Mouse (Mus musculus) heart, embryonic 12.5 days (tissue): ENCODE measurements at regions not wholly inside any gene's neighbourhood (a gene's known extent, or its start where the extent isn't known, plus 50 kb on each side); places are given as distances from the start of the nearest gene placed in this dataset.

Experiments used
- ATAC-seq: fragments of 200-750 bp; cut with Nextera tagmentation; 2 replicates; pipeline ENCODE4 v1.8.0; 2017; ENCODE audit warnings: moderate TSS enrichment, moderate library complexity; ENCODE audit not compliant: insufficient number of reproducible peaks, low FRiP score
- H3K27ac ChIP-seq: fragments of 300-500 bp; sonication (generic); 2 replicates; pipeline ENCODE4 v1.5.1; 2016; ENCODE audit warnings: mild to moderate bottlenecking, moderate library complexity; ENCODE audit not compliant: poor library complexity, severe bottlenecking
- H3K27me3 ChIP-seq: fragments of 300-500 bp; sonication (generic); replicated peaks from 2 replicates; pipeline ENCODE4 v1.6.1; 2016; ENCODE audit warnings: mild to moderate bottlenecking, moderate library complexity
- H3K36me3 ChIP-seq: fragments of 300-500 bp; sonication (generic); 2 replicates; pipeline ENCODE4 v1.6.1; 2016; ENCODE audit warnings: mild to moderate bottlenecking, moderate library complexity
- H3K4me1 ChIP-seq: fragments of 300-500 bp; sonication (generic); replicated peaks from 2 replicates; pipeline ENCODE4 v1.6.1; 2016; ENCODE audit warnings: mild to moderate bottlenecking
- H3K4me2 ChIP-seq: fragments of 300-500 bp; sonication (generic); 2 replicates; pipeline ENCODE4 v1.6.1; 2016; ENCODE audit warnings: mild to moderate bottlenecking, moderate library complexity
- H3K4me3 ChIP-seq: fragments of 300-500 bp; sonication (generic); 2 replicates; pipeline ENCODE4 v1.5.1; 2016; ENCODE audit warnings: mild to moderate bottlenecking
- H3K9ac ChIP-seq: fragments of 300-500 bp; sonication (generic); 2 replicates; pipeline ENCODE4 v1.6.1; 2016; ENCODE audit warnings: mild to moderate bottlenecking, moderate library complexity
- H3K9me3 ChIP-seq: fragments of 300-500 bp; sonication (generic); replicated peaks from 2 replicates; pipeline ENCODE4 v1.6.1; 2016; ENCODE audit warnings: mild to moderate bottlenecking, moderate library complexity
- WGBS: fragments of 180-500 bp; shearing (Covaris S2); methylation state at CpG from one replicate; pipeline ENCODE4 v1.1.7; 2016; 5-methylcytosine and 5-hydroxymethylcytosine counted together

- no peak overlapping the region for H3K4me3 ChIP-seq
- 76% methylated on average over 5 of the region's 5 CpGs for WGBS
- H3K9me3 ChIP-seq: no peaks in the 10 kb centered on the region
- no peaks in the 10 kb centered on the region for H3K4me1 ChIP-seq
- H3K36me3 ChIP-seq: no peaks in the 10 kb centered on the region
- no peak overlapping the region for H3K9ac ChIP-seq
- H3K4me2 ChIP-seq: no peak overlapping the region
- no peak overlapping the region for H3K27ac ChIP-seq
- ATAC-seq: no peak
- H3K27me3 ChIP-seq: no peaks in the 10 kb centered on the region
These were observed 332.4 kb upstream of the Prkd1 start for GRCm38 (mm10) chr12:50981318-50981717.

DNA sequence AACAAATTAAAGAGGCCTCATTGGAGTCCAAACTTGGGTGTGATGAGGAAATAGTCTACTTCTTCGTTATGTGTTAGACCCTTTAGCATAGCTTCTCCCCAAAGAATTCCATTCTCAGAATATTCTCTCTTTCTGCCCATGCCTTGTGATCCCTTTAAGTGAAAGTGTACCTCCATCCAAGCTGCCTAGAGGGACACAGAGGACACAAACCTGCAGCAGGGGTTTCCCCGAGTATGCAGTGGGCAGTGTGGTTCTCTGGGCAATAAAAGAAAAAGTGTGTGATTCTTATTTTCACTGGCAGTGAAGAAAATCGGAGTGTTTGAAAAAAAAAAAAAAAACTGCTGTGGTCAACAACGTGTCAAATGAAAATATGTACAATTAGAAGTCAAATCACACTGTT is 331.9 kb upstream of the Prkd1 start:
- Histone ChIP-seq H3K4me2 (no peak overlapping the region), H3K4me3 (no peak overlapping the region), H3K9ac (no peak overlapping the region), H3K27ac (no peak overlapping the region), H3K4me1 (no peaks in the 10 kb centered on the region), H3K9me3 (no peaks in the 10 kb centered on the region), H3K36me3 (no peaks in the 10 kb centered on the region), H3K27me3 (no peaks in the 10 kb centered on the region)
- WGBS: 68% methylated on average over 4 of the region's 4 CpGs
- no peak for ATAC-seq

DNA sequence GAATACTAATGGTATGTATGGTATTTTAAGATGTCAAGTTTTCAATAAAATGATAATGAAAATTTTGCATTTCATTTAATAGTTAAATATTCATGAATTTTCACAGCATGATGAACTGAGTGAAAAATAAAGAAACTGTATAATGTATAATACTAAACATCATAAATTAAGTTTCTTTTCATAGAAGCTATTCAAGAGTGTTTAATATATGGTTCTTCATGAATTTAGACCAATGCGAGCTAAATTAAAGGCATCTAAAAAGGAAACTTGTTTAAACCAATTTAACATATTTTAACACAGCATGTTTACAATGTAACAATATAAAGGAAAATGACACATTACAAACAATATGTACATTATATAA is 321.8 kb upstream of the Prkd1 start:
- Histone ChIP-seq H3K9ac (no peak overlapping the region), H3K27me3 (no peaks in the 10 kb centered on the region), H3K4me3 (no peak overlapping the region), H3K4me1 (no peaks in the 10 kb centered on the region), H3K9me3 (no peaks in the 10 kb centered on the region), H3K27ac (no peak overlapping the region), H3K36me3 (no peaks in the 10 kb centered on the region), H3K4me2 (no peak overlapping the region)
- no peak for ATAC-seq
- WGBS: 84% methylated on average over 1 of the region's 1 CpGs

GRCm38 (mm10) chr12:50969887-50970758 is 321.2 kb upstream of the Prkd1 start:
- Histone ChIP-seq H3K9me3 (no peaks in the 10 kb centered on the region), H3K4me3 (no peak overlapping the region), H3K27me3 (no peaks in the 10 kb centered on the region), H3K36me3 (no peaks in the 10 kb centered on the region), H3K9ac (no peak overlapping the region), H3K4me1 (no peaks in the 10 kb centered on the region), H3K4me2 (no peak overlapping the region), H3K27ac (no peak overlapping the region)
- no peak for ATAC-seq
- WGBS: 84% methylated on average over 4 of the region's 4 CpGs

DNA sequence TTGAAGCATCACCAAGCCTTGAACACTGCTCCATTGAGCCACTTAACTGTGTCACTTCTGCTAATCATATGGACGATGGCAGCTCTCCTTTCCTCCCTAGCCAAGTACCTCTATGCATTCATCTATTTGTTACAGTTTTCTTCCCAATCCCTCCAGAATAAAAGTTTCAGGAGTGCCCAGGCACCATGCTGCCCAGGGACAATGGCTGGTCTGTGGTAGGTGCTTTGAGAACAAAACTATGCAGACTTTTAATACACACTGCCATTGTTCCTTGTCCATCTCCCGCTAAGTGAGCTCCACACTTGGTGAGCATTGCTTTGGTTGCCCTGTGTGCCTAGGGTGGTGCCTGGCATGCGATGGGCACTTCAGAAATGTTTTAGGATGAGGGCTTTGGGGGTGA is 320.5 kb upstream of the Prkd1 start:
- Histone ChIP-seq H3K4me2 (no peak overlapping the region), H3K27ac (no peak overlapping the region), H3K4me3 (no peak overlapping the region), H3K36me3 (no peaks in the 10 kb centered on the region), H3K9me3 (no peaks in the 10 kb centered on the region), H3K27me3 (no peaks in the 10 kb centered on the region), H3K9ac (no peak overlapping the region), H3K4me1 (no peaks in the 10 kb centered on the region)
- WGBS: 54% methylated on average over 3 of the region's 3 CpGs
- no peak for ATAC-seq

DNA sequence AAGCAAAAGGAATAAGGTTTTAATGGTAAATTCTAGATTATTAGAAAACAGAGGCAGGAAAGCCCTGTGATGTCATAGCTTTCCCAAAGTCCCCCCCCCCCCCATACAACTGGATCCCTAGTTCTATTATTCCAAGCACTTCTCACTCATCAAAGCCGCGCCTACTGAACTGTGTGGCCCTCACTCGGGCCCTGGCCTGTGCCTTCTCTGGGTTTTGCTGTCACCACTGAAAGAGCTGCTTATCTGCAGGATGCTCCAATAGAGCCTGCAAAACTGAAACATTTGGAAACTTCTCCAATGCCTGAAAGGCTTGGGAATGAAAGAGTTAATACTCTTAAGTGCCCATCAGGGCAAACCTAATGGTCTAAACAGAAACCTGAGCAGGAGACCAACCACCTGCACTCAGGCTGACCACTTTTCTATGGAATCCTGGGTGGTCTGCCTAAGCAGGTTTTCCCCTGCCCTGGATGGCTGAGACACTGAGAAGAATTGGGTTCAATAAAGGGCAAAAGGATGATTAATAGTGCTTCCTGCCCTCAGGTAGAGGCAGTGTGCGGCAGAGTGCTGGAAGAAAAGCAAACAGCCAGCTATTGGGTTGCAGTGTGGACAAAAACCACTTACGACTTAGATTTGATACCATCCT is 318.4 kb upstream of the Prkd1 start:
- 68% methylated on average over 5 of the region's 5 CpGs for WGBS
- no peak overlapping the region for H3K9ac ChIP-seq
- peaks cover 3% of the 10 kb centered on the region; the same call in 1 of the 2 replicates for H3K9me3 ChIP-seq
- no peak for ATAC-seq
- H3K4me1 ChIP-seq: no peaks in the 10 kb centered on the region
- no peaks in the 10 kb centered on the region for H3K27me3 ChIP-seq
- no peak overlapping the region for H3K4me2 ChIP-seq
- H3K4me3 ChIP-seq: no peak overlapping the region
- H3K27ac ChIP-seq: no peak overlapping the region
- no peaks in the 10 kb centered on the region for H3K36me3 ChIP-seq

DNA sequence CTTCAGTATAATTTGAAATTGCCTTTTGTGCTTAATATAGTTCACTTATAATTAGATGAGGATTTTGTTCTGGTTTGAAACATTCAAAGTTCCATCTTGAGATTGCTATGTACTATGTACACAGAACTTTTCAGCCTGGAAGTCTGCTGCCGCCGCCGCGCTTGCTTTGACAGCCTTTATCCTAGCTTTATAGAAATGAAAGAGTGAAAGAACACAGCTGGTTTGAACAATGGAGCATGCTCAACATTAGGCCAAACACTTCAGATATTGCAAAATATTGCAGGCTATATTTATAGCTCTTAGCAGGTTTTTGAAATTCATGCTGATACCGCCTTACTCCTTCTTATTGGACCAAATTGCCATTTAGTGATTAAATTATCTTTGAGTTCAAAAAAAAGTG is 305.1 kb upstream of the Prkd1 start:
- Histone ChIP-seq H3K9me3 (no peaks in the 10 kb centered on the region), H3K36me3 (no peaks in the 10 kb centered on the region), H3K4me1 (no peaks in the 10 kb centered on the region), H3K27me3 (no peaks in the 10 kb centered on the region), H3K4me3 (no peak overlapping the region), H3K9ac (no peak overlapping the region), H3K27ac (no peak overlapping the region), H3K4me2 (no peak overlapping the region)
- 90% methylated on average over 5 of the region's 5 CpGs for WGBS
- no peak for ATAC-seq

DNA sequence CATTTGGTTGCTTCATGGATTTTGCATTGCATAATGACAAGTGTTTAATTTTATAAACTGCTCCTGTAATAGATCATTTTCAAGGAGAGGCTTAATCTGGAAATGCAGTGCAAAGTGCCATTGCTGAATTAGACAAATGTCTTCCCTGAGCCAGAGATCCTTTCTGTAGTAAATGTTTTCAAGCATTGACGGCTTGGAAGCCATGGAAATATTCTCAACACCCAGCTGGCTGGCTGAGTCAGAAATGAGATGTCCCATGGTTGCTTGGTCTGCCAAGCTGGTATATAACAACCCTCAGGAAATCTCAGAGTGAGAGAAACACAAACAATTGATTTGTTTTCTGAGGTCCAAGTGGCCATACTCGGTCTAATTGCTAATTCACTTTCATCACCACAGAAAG is 298.1 kb upstream of the Prkd1 start:
- no peaks in the 10 kb centered on the region for H3K9me3 ChIP-seq
- H3K4me3 ChIP-seq: no peak overlapping the region
- no peaks in the 10 kb centered on the region; the same call in 1 of the 2 replicates for H3K27me3 ChIP-seq
- no peak for ATAC-seq
- no peaks in the 10 kb centered on the region for H3K4me1 ChIP-seq
- no peak overlapping the region for H3K4me2 ChIP-seq
- 65% methylated on average over 2 of the region's 2 CpGs for whole genome bisulfite sequencing
- H3K9ac ChIP-seq: no peak overlapping the region
- no peak overlapping the region for H3K27ac ChIP-seq
- H3K36me3 ChIP-seq: no peaks in the 10 kb centered on the region

DNA sequence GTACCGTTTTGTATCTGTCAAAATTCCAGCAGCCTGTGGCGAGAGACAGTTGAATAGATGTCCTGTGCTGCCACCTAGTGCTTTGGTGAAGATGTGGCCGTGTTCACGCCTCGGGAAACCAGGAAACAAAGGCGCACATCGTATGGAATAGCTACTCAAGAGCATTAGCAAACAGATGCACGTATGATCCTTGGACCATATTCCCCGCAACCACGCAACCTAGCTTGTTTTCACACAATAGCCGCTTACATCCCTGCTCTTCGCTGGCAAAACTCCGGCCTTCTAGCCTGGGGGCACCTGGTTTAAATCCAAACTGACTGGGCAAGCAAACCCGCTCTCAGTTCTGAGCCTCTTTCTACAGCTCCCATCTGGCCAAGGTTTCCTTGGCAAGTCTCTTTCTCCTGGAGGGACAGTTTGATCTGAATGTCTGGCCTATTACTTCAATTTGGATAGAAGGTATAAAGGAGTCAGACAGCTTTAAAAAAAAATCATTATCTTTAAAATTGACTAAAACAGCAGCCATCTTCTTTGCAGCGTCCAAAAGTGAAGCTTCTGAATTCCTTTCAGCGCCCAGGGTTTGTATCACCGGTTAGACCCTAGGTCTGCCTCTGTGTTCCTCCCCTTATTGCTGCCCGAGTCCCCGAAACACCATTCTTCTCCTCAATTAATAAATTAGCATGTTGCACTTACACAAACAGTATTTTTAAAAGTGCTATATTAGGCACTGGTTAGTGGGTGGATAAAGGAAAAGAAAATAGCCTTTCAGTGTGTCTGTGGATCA is 295.0 kb upstream of the Prkd1 start:
- Histone ChIP-seq H3K27me3 (no peaks in the 10 kb centered on the region; the same call in 1 of the 2 replicates), H3K9me3 (no peaks in the 10 kb centered on the region), H3K36me3 (no peaks in the 10 kb centered on the region), H3K4me3 (peak overlapping the region; percentile 32), H3K9ac (no peak overlapping the region), H3K27ac (no peak overlapping the region), H3K4me2 (peak overlapping the region; percentile 64), H3K4me1 (no peaks in the 10 kb centered on the region)
- ATAC-seq: 0 out of 2 replicates have a peak, but pooled peaks have one; percentile 42
- WGBS: 21% methylated on average over 19 of the region's 19 CpGs

DNA sequence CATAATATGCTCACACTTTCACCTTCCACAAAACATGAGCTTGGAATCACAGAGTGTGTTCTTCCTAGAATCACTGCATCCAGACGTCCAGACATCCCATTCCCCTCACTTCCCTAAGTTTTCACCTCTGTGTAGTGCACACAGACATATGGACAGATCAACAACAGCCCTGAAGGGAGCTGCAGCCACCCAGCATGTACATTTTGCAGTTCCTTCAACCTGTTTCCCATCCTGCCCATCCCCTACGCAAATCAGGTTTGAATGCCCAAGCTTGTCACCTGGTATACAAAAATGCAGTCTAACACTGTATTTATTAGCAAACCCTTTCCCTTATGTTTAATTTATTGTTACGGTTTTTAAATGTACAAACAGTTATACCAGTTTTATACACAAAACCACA is 294.4 kb upstream of the Prkd1 start:
- H3K27ac ChIP-seq: no peak overlapping the region
- H3K36me3 ChIP-seq: no peaks in the 10 kb centered on the region
- no peak overlapping the region for H3K9ac ChIP-seq
- no peak overlapping the region for H3K4me3 ChIP-seq
- no peak for ATAC-seq
- H3K4me2 ChIP-seq: no peak overlapping the region
- no peaks in the 10 kb centered on the region for H3K4me1 ChIP-seq
- 39% methylated on average over 3 of the region's 3 CpGs for WGBS
- no peaks in the 10 kb centered on the region; the same call in 1 of the 2 replicates for H3K27me3 ChIP-seq
- no peaks in the 10 kb centered on the region for H3K9me3 ChIP-seq

- ATAC-seq: no peak
- Histone ChIP-seq H3K27ac (no peak overlapping the region), H3K4me1 (no peaks in the 10 kb centered on the region), H3K36me3 (no peaks in the 10 kb centered on the region), H3K9ac (no peak overlapping the region), H3K9me3 (no peaks in the 10 kb centered on the region), H3K4me3 (no peak overlapping the region), H3K27me3 (no peaks in the 10 kb centered on the region), H3K4me2 (no peak overlapping the region)
- 77% methylated on average over 5 of the region's 5 CpGs for WGBS
These were observed 286.6 kb upstream of the Prkd1 start for GRCm38 (mm10) chr12:50935516-50935915.
